Mouse (Mus musculus): Measurements from ENCODE around the gene Smap1. TPM values are rescaled to one million over a fixed set of nuclear protein-coding genes. Genes with fewer than 3 reads are reported as not detected.

The Smap1 gene
- polyA plus RNA-seq, 1 experiment from 2014 or later, result 17.3 TPM

GRCm38 (mm10) chr1:23899647-23900020 lies 22.5 kb downstream of the Smap1 start:
- Histone ChIP-seq H3K9me3 (ENCODE audit: control insufficient read depth, low read length) (no peaks in the 10 kb centered on the region), H3K4me3 (ENCODE audit: low read length) (no peak overlapping the region), H3K4me2 (ENCODE audit: low read depth, low read length) (no peak overlapping the region), H3K4me1 (ENCODE audit: control insufficient read depth, insufficient read depth, low read length) (no peaks in the 10 kb centered on the region), H3K36me3 (ENCODE audit: control insufficient read depth, insufficient read depth, low read length) (no peaks in the 10 kb centered on the region), H3K9ac (ENCODE audit: low read depth, low read length) (no peak overlapping the region), H3K27me3 (replicated peaks; ENCODE audit: control insufficient read depth, insufficient read depth, low read length) (no peaks in the 10 kb centered on the region), H3K27ac (ENCODE audit: low read length) (no peak overlapping the region)
- no peak for ATAC-seq
- WGBS, result 77% methylated on average over 5 of the region's 5 CpGs

- 72% methylated on average over 3 of the region's 3 CpGs for WGBS
- Histone ChIP-seq H3K4me3 (ENCODE audit: low read length) (no peak overlapping the region), H3K36me3 (ENCODE audit: control insufficient read depth, insufficient read depth, low read length) (no peaks in the 10 kb centered on the region), H3K4me2 (ENCODE audit: low read depth, low read length) (no peak overlapping the region), H3K27me3 (replicated peaks; ENCODE audit: control insufficient read depth, insufficient read depth, low read length) (no peaks in the 10 kb centered on the region), H3K27ac (ENCODE audit: low read length) (no peak overlapping the region), H3K4me1 (ENCODE audit: control insufficient read depth, insufficient read depth, low read length) (no peaks in the 10 kb centered on the region), H3K9ac (ENCODE audit: low read depth, low read length) (no peak overlapping the region), H3K9me3 (ENCODE audit: control insufficient read depth, low read length) (no peaks in the 10 kb centered on the region)
- ATAC-seq, result peak; percentile 33; the same call in 1 of the 2 replicates
Measured at GRCm38 (mm10) chr1:23899020-23899646, 23.0 kb downstream of the Smap1 start.

- 29% methylated on average over 1 of the region's 1 CpGs for WGBS
Measured at GRCm38 (mm10) chr1:23892072-23892471, 30.0 kb downstream of the Smap1 start.

GRCm38 (mm10) chr1:23884914-23885313 lies 37.2 kb downstream of the Smap1 start:
- no peaks in the 10 kb centered on the region for H3K9me3 ChIP-seq (ENCODE audit: control insufficient read depth, low read length)
- no peak overlapping the region for H3K27ac ChIP-seq (ENCODE audit: low read length)
- no peaks in the 10 kb centered on the region for H3K27me3 ChIP-seq (replicated peaks; ENCODE audit: control insufficient read depth, insufficient read depth, low read length)
- no peak overlapping the region for H3K4me2 ChIP-seq (ENCODE audit: low read depth, low read length)
- H3K36me3 ChIP-seq (ENCODE audit: control insufficient read depth, insufficient read depth, low read length), result no peaks in the 10 kb centered on the region
- WGBS, result 92% methylated on average over 7 of the region's 7 CpGs
- H3K4me1 ChIP-seq (ENCODE audit: control insufficient read depth, insufficient read depth, low read length), result no peaks in the 10 kb centered on the region
- ATAC-seq, result no peak
- no peak overlapping the region for H3K9ac ChIP-seq (ENCODE audit: low read depth, low read length)
- H3K4me3 ChIP-seq (ENCODE audit: low read length), result no peak overlapping the region

More at GRCm38 (mm10) chr1:23892072-23892471, 30.0 kb downstream of the Smap1 start:
- Histone ChIP-seq H3K4me2 (ENCODE audit: low read depth, low read length) (no peak overlapping the region), H3K27me3 (replicated peaks; ENCODE audit: control insufficient read depth, insufficient read depth, low read length) (no peaks in the 10 kb centered on the region), H3K9me3 (ENCODE audit: control insufficient read depth, low read length) (no peaks in the 10 kb centered on the region), H3K4me1 (ENCODE audit: control insufficient read depth, insufficient read depth, low read length) (no peaks in the 10 kb centered on the region), H3K36me3 (ENCODE audit: control insufficient read depth, insufficient read depth, low read length) (no peaks in the 10 kb centered on the region), H3K27ac (ENCODE audit: low read length) (no peak overlapping the region), H3K4me3 (ENCODE audit: low read length) (no peak overlapping the region), H3K9ac (ENCODE audit: low read depth, low read length) (no peak overlapping the region)
- no peak for ATAC-seq

- H3K4me3 ChIP-seq (ENCODE audit: low read length), result no peak overlapping the region
- no peaks in the 10 kb centered on the region for H3K9me3 ChIP-seq (ENCODE audit: control insufficient read depth, low read length)
- H3K27ac ChIP-seq (ENCODE audit: low read length), result no peak overlapping the region
- no peaks in the 10 kb centered on the region for H3K36me3 ChIP-seq (ENCODE audit: control insufficient read depth, insufficient read depth, low read length)
- 83% methylated on average over 2 of the region's 2 CpGs for WGBS
- no peak overlapping the region for H3K9ac ChIP-seq (ENCODE audit: low read depth, low read length)
- no peaks in the 10 kb centered on the region for H3K4me1 ChIP-seq (ENCODE audit: control insufficient read depth, insufficient read depth, low read length)
- no peak overlapping the region for H3K4me2 ChIP-seq (ENCODE audit: low read depth, low read length)
- no peaks in the 10 kb centered on the region for H3K27me3 ChIP-seq (replicated peaks; ENCODE audit: control insufficient read depth, insufficient read depth, low read length)
- no peak for ATAC-seq
Measured at GRCm38 (mm10) chr1:23884087-23884668, 37.9 kb downstream of the Smap1 start.

GRCm38 (mm10) chr1:23882681-23883080 lies 39.4 kb downstream of the Smap1 start:
- Histone ChIP-seq H3K4me2 (ENCODE audit: low read depth, low read length) (no peak overlapping the region), H3K9ac (ENCODE audit: low read depth, low read length) (no peak overlapping the region), H3K27ac (ENCODE audit: low read length) (no peak overlapping the region), H3K36me3 (ENCODE audit: control insufficient read depth, insufficient read depth, low read length) (no peaks in the 10 kb centered on the region), H3K4me1 (ENCODE audit: control insufficient read depth, insufficient read depth, low read length) (no peaks in the 10 kb centered on the region), H3K9me3 (ENCODE audit: control insufficient read depth, low read length) (no peaks in the 10 kb centered on the region), H3K4me3 (ENCODE audit: low read length) (no peak overlapping the region), H3K27me3 (replicated peaks; ENCODE audit: control insufficient read depth, insufficient read depth, low read length) (no peaks in the 10 kb centered on the region)
- no peak for ATAC-seq
- WGBS, result 96% methylated on average over 1 of the region's 1 CpGs

- Histone ChIP-seq H3K27me3 (replicated peaks; ENCODE audit: control insufficient read depth, insufficient read depth, low read length) (no peaks in the 10 kb centered on the region), H3K4me2 (ENCODE audit: low read depth, low read length) (no peak overlapping the region), H3K4me3 (ENCODE audit: low read length) (no peak overlapping the region), H3K9me3 (ENCODE audit: control insufficient read depth, low read length) (no peaks in the 10 kb centered on the region), H3K4me1 (ENCODE audit: control insufficient read depth, insufficient read depth, low read length) (no peaks in the 10 kb centered on the region), H3K27ac (ENCODE audit: low read length) (no peak overlapping the region), H3K9ac (ENCODE audit: low read depth, low read length) (no peak overlapping the region), H3K36me3 (ENCODE audit: control insufficient read depth, insufficient read depth, low read length) (peaks cover 9% of the 10 kb centered on the region; the same call in 1 of the 2 replicates)
- WGBS, result 95% methylated on average over 1 of the region's 1 CpGs
- peak; percentile 87 for ATAC-seq
Measured at GRCm38 (mm10) chr1:23872194-23872593, 49.9 kb downstream of the Smap1 start.

GRCm38 (mm10) chr1:23867350-23867862 lies 54.7 kb downstream of the Smap1 start:
- WGBS, result 68% methylated on average over 2 of the region's 2 CpGs
- H3K27me3 ChIP-seq (replicated peaks; ENCODE audit: control insufficient read depth, insufficient read depth, low read length), result no peaks in the 10 kb centered on the region
- no peaks in the 10 kb centered on the region for H3K36me3 ChIP-seq (ENCODE audit: control insufficient read depth, insufficient read depth, low read length)
- H3K9me3 ChIP-seq (ENCODE audit: control insufficient read depth, low read length), result no peaks in the 10 kb centered on the region
- no peak overlapping the region for H3K4me3 ChIP-seq (ENCODE audit: low read length)
- H3K27ac ChIP-seq (ENCODE audit: low read length), result no peak overlapping the region
- H3K9ac ChIP-seq (ENCODE audit: low read depth, low read length), result no peak overlapping the region
- no peak for ATAC-seq
- no peak overlapping the region for H3K4me2 ChIP-seq (ENCODE audit: low read depth, low read length)
- H3K4me1 ChIP-seq (ENCODE audit: control insufficient read depth, insufficient read depth, low read length), result no peaks in the 10 kb centered on the region

- ATAC-seq, result no peak
- H3K4me2 ChIP-seq (ENCODE audit: low read depth, low read length), result no peak overlapping the region
- H3K9ac ChIP-seq (ENCODE audit: low read depth, low read length), result no peak overlapping the region
- no peaks in the 10 kb centered on the region for H3K9me3 ChIP-seq (ENCODE audit: control insufficient read depth, low read length)
- H3K27ac ChIP-seq (ENCODE audit: low read length), result no peak overlapping the region
- no peaks in the 10 kb centered on the region for H3K27me3 ChIP-seq (replicated peaks; ENCODE audit: control insufficient read depth, insufficient read depth, low read length)
- H3K4me3 ChIP-seq (ENCODE audit: low read length), result no peak overlapping the region
- 95% methylated on average over 7 of the region's 7 CpGs for WGBS
- no peaks in the 10 kb centered on the region for H3K4me1 ChIP-seq (ENCODE audit: control insufficient read depth, insufficient read depth, low read length)
- no peaks in the 10 kb centered on the region for H3K36me3 ChIP-seq (ENCODE audit: control insufficient read depth, insufficient read depth, low read length)
Measured at GRCm38 (mm10) chr1:23865566-23865965, 56.6 kb downstream of the Smap1 start.

All from intestine, embryonic 16.5 days (tissue).